Mouse (Mus musculus): Measurements from ENCODE around the gene Hint2. TPM values are rescaled to one million over a fixed set of nuclear protein-coding genes. Genes with fewer than 3 reads are reported as not detected.

The Hint2 gene
- polyA plus RNA-seq, 3 experiments from 2014 or later, result 30.3 to 47.5 (median 34.2) TPM

Other genes starting within 250 kb of the Hint2 start
- gene Fam166b, start 227.3 kb downstream of the Hint2 start, polyA plus RNA-seq (2017; shearing (Covaris generic)), result not detected
- gene Tesk1, start 214.5 kb downstream of the Hint2 start, polyA plus RNA-seq (2017; shearing (Covaris generic)), result 1 to 10 TPM in 1 of 3 experiments, under 1 TPM in 2; 0.29 to 1.1 (median 0.66) TPM
- gene Cd72, start 201.8 kb downstream of the Hint2 start, polyA plus RNA-seq (2017; shearing (Covaris generic)), result 100 to 1,000 TPM in 1 of 3 experiments, 10 to 100 TPM in 2; 18.7 to 104 (median 96.4) TPM
- gene Sit1, start 172.7 kb downstream of the Hint2 start, polyA plus RNA-seq (2017; shearing (Covaris generic)), result 100 to 1,000 TPM; 142 to 164 (median 156) TPM
- 10 to 100 TPM; 36.5 to 72.9 (median 72.1) TPM for gene Ccdc107, start 163.6 kb downstream of the Hint2 start, polyA plus RNA-seq (2017; shearing (Covaris generic))
- gene Arhgef39, start 156.8 kb downstream of the Hint2 start, polyA plus RNA-seq (2017; shearing (Covaris generic)), result 10 to 100 TPM in 1 of 3 experiments, 1 to 10 TPM in 2; 5.1 to 10.3 (median 6.2) TPM
- under 1 TPM; 0.48 to 0.84 (median 0.79) TPM for gene Car9, start 149.5 kb downstream of the Hint2 start, polyA plus RNA-seq (2017; shearing (Covaris generic))
- not detected for gene Tpm2, start 132.7 kb downstream of the Hint2 start, polyA plus RNA-seq (2017; shearing (Covaris generic))
- 100 to 1,000 TPM in 1 of 3 experiments, 10 to 100 TPM in 2; 90.0 to 104 (median 99.8) TPM for gene Creb3, start 94.1 kb downstream of the Hint2 start, polyA plus RNA-seq (2017; shearing (Covaris generic))
- 100 to 1,000 TPM in 1 of 3 experiments, 10 to 100 TPM in 2; 77.8 to 132 (median 93.7) TPM for gene Tln1, start 93.8 kb downstream of the Hint2 start, polyA plus RNA-seq (2017; shearing (Covaris generic))
- 10 to 100 TPM; 12.4 to 13.5 (median 12.6) TPM for gene Rgp1, start 77.8 kb downstream of the Hint2 start, polyA plus RNA-seq (2017; shearing (Covaris generic))
- gene Gba2, start 77.6 kb downstream of the Hint2 start, polyA plus RNA-seq (2017; shearing (Covaris generic)), result 10 to 100 TPM; 12.8 to 14.6 (median 14.2) TPM
- not detected for gene Msmp, start 72.0 kb downstream of the Hint2 start, polyA plus RNA-seq (2017; shearing (Covaris generic))
- not detected for gene Npr2, start 24.5 kb downstream of the Hint2 start, polyA plus RNA-seq (2017; shearing (Covaris generic))
- gene Spag8, start 2.9 kb downstream of the Hint2 start, polyA plus RNA-seq (2017; shearing (Covaris generic)), result under 1 TPM in 1 of 3 experiments, not detected in 2; 0.54 TPM
- gene Tmem8b, start 12.5 kb upstream of the Hint2 start, polyA plus RNA-seq (2017; shearing (Covaris generic)), result 1 to 10 TPM in 1 of 3 experiments, under 1 TPM in 2; 0.87 to 1.0 (median 0.87) TPM
- gene Fam221b, start 12.7 kb upstream of the Hint2 start, polyA plus RNA-seq (2017; shearing (Covaris generic)), result 1 to 10 TPM; 2.8 to 3.7 (median 3.4) TPM
- not detected for gene Olfr70, start 44.3 kb upstream of the Hint2 start, polyA plus RNA-seq (2017; shearing (Covaris generic))
- gene Olfr71, start 53.8 kb upstream of the Hint2 start, polyA plus RNA-seq (2017; shearing (Covaris generic)), result not detected
- not detected for gene Hrct1, start 70.7 kb upstream of the Hint2 start, polyA plus RNA-seq (2017; shearing (Covaris generic))
- gene Spaar, start 73.6 kb upstream of the Hint2 start, polyA plus RNA-seq (2017; shearing (Covaris generic)), result under 1 TPM in 1 of 3 experiments, not detected in 2; 0.23 TPM
- not detected for gene Olfr159, start 114.5 kb upstream of the Hint2 start, polyA plus RNA-seq (2017; shearing (Covaris generic))
- not detected for gene Olfr156, start 167.4 kb upstream of the Hint2 start, polyA plus RNA-seq (2017; shearing (Covaris generic))
- under 1 TPM; 0.28 to 0.86 (median 0.56) TPM for gene Olfr157, start 183.7 kb upstream of the Hint2 start, polyA plus RNA-seq (2017; shearing (Covaris generic))
- gene Olfr155, start 195.1 kb upstream of the Hint2 start, polyA plus RNA-seq (2017; shearing (Covaris generic)), result not detected
- gene Reck, start 219.1 kb upstream of the Hint2 start, polyA plus RNA-seq (2017; shearing (Covaris generic)), result 1 to 10 TPM; 3.6 to 6.3 (median 5.3) TPM